Mouse (Mus musculus) left cerebral cortex, postnatal 4 days (tissue): Measurements from ENCODE around the gene Gfer. TPM values are rescaled to one million over a fixed set of nuclear protein-coding genes. Genes with fewer than 3 reads are reported as not detected.

Source experiments
- DNase-seq: peaks from one replicate; pipeline ENCODE4 v3.0.0-alpha.2; 2022
- intact Hi-C: fragments of 180-260 bp; cut with DNase I; formaldehyde crosslinking; loops from one replicate; pipeline ENCODE4 v1.15.1; 2025
- total RNA-seq, 2 experiments: library from RNA; stranded (reverse); gene quantifications; 2 replicates each; pipeline ENCODE4 v1.2.3; 2021

The Gfer gene
- total RNA-seq, 2 experiments from 2014 or later, result 21.0 to 22.7 TPM

GRCm38 (mm10) chr17:24650070-24650616 lies 45.8 kb downstream of the Gfer start, which contains the start of gene Slc9a3r2:
TSS of gene Slc9a3r2 (minus strand) at chr17:24650327.
- peak; percentile 65 for DNase-seq
- intact Hi-C loops, result no loop called here

DNA sequence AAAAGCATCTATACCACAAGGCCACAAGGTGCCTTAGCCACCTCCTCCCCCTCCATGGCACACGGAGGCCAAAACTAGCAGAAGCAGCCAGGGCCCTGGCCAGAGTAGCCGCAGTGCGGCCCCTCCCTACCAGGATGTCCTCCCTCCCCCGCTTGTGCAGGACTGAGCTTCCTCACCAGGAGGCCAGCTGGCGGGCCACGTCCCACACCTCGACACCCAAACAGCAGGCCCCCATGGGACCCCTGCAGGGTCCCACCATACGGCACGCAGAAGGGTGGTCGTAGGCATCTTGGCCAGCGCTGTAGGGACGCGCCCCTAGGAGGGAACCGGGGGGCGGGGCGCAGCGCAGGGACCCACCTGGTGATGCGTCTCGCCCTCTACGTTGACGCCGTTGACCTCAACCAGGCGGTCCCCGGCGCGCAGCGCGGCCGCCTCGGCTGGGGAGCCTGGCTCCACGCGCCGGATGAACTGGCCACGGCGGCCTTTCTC lies 46.3 kb downstream of the Gfer start:
- intact Hi-C loops, result no loop called here
- DNase-seq, result peak; percentile 26

- intact Hi-C loops, result no loop called here
Observed at GRCm38 (mm10) chr17:24648731-24649377, 47.1 kb downstream of the Gfer start.

GRCm38 (mm10) chr17:24647493-24647892 lies 48.5 kb downstream of the Gfer start:
- intact Hi-C loops, result no loop called here
- DNase-seq, result no peak

More at GRCm38 (mm10) chr17:24648731-24649377, 47.1 kb downstream of the Gfer start:
- DNase-seq, result no peak

DNA sequence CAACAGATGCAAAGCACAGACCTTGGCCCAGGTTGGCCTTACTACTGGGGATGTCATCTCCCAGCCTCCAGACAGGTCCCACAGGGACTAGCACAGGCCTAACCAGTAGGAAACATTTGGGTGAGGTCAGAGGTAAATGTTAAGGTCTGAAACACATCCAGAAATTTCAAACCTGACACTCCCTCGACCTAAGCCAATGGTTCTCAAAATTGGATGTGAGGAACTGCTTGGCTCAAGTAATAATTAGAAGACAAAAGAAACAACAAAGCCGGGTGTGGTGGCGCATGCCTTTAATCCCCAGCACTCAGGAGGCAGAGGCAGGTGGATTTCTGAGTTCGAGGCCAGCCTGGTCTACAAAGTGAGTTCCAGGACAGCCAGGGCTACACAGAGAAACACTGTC lies 49.6 kb downstream of the Gfer start:
- DNase-seq, result no peak
- intact Hi-C loops, result no loop called here

GRCm38 (mm10) chr17:24645916-24646315 lies 50.0 kb downstream of the Gfer start:
- DNase-seq, result no peak
- intact Hi-C loops, result no loop called here

GRCm38 (mm10) chr17:24644875-24645721 lies 50.9 kb downstream of the Gfer start:
- intact Hi-C loops, result no loop called here
- no peak for DNase-seq

DNA sequence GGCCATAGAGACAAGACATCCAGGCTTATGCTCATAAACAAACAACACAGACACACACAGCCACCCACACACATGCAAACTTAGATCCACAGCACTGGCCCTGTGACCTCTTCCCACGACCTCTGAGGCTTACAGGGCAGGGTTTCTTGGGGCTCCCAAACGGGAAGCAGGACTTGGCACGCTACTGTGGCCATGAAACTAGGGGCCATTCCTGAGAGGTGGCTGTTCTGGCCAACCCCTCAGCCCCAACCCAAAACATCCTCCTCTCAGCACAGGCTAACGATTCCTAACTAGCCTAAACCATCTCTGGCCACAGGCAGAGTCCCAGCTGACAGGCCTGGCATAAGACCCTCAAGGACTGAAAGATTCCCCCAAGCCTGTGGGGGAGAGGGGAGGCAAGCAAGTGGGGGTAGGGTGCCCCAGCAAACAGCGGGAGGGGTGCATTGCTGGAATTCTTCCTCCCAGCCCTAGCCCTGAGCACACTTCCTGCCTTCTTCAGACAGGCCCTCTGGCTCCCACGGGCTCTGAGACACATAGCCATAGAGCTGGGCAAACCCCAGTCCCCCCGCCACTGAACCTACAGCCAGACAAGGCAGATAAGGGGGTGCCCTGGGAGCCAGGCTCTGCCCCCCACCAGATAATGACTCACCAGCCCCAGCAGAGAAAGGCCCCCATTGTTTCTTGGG lies 51.8 kb downstream of the Gfer start:
- DNase-seq, result no peak

More for the DNA sequence above, 51.8 kb downstream of the Gfer start:
- intact Hi-C loops, result no loop called here

Other genes with a start within 250 kb of the Gfer start
- gene E4f1, start 225.8 kb downstream of the Gfer start, total RNA-seq, result 10 to 100 TPM; 39.0 to 41.7 TPM
- 10 to 100 TPM; 45.3 to 45.9 TPM for gene Pgp, start 225.8 kb downstream of the Gfer start, total RNA-seq
- gene Bricd5, start 222.3 kb downstream of the Gfer start, total RNA-seq, result under 1 TPM; 0.54 to 0.92 TPM
- 10 to 100 TPM; 33.4 to 39.1 TPM for gene Mlst8, start 217.1 kb downstream of the Gfer start, total RNA-seq
- 100 to 1,000 TPM; 158 to 180 TPM for gene Caskin1, start 207.6 kb downstream of the Gfer start, total RNA-seq
- 100 to 1,000 TPM; 166 to 172 TPM for gene Traf7, start 168.2 kb downstream of the Gfer start, total RNA-seq
- gene Rab26, start 161.9 kb downstream of the Gfer start, total RNA-seq, result 10 to 100 TPM; 12.2 to 12.5 TPM
- gene Pkd1, start 146.3 kb downstream of the Gfer start, total RNA-seq, result 10 to 100 TPM; 75.0 to 91.3 TPM
- gene Tsc2, start 63.5 kb downstream of the Gfer start, total RNA-seq, result 100 to 1,000 TPM; 152 to 158 TPM
- gene Nthl1, start 63.5 kb downstream of the Gfer start, total RNA-seq, result 1 to 10 TPM; 7.0 to 8.5 TPM
- gene Slc9a3r2, start 45.8 kb downstream of the Gfer start, total RNA-seq, result 10 to 100 TPM; 40.2 to 43.6 TPM
- gene Npw, start 37.7 kb downstream of the Gfer start, total RNA-seq, result under 1 TPM in 1 of 2 experiments, not detected in 1; 0.66 TPM
- gene Zfp598, start 26.5 kb downstream of the Gfer start, total RNA-seq, result 10 to 100 TPM; 45.5 to 48.5 TPM
- 100 to 1,000 TPM; 164 to 176 TPM for gene Syngr3, start 6.2 kb downstream of the Gfer start, total RNA-seq
- gene Noxo1, start 78 bp upstream of the Gfer start, total RNA-seq, result 1 to 10 TPM; 5.6 to 7.2 TPM
- gene Tbl3, start 11.5 kb upstream of the Gfer start, total RNA-seq, result 10 to 100 TPM; 34.8 to 36.6 TPM
- not detected for gene Rnf151, start 21.9 kb upstream of the Gfer start, total RNA-seq
- gene Rps2, start 22.0 kb upstream of the Gfer start, total RNA-seq, result 100 to 1,000 TPM; 619 to 676 TPM
- gene Ndufb10, start 28.3 kb upstream of the Gfer start, total RNA-seq, result 100 to 1,000 TPM; 130 to 145 TPM
- gene Rpl3l, start 31.7 kb upstream of the Gfer start, total RNA-seq, result not detected
- gene Msrb1, start 40.5 kb upstream of the Gfer start, total RNA-seq, result 10 to 100 TPM; 36.6 to 42.7 TPM
- not detected for gene Hs3st6, start 56.8 kb upstream of the Gfer start, total RNA-seq
- not detected for gene Meiob, start 108.1 kb upstream of the Gfer start, total RNA-seq
- 10 to 100 TPM; 48.0 to 50.0 TPM for gene Hagh, start 144.0 kb upstream of the Gfer start, total RNA-seq
- gene Fahd1, start 154.2 kb upstream of the Gfer start, total RNA-seq, result 10 to 100 TPM; 13.1 to 13.8 TPM
- under 1 TPM in 1 of 2 experiments, not detected in 1; 0.22 TPM for gene Igfals, start 169.8 kb upstream of the Gfer start, total RNA-seq
- gene Nubp2, start 190.2 kb upstream of the Gfer start, total RNA-seq, result 10 to 100 TPM; 35.9 to 39.3 TPM
- 10 to 100 TPM; 43.6 to 46.0 TPM for gene Spsb3, start 190.5 kb upstream of the Gfer start, total RNA-seq
- 10 to 100 TPM; 36.2 to 36.4 TPM for gene Eme2, start 198.9 kb upstream of the Gfer start, total RNA-seq
- gene Mrps34, start 199.0 kb upstream of the Gfer start, total RNA-seq, result 10 to 100 TPM; 48.9 to 50.0 TPM
- gene Nme3, start 200.3 kb upstream of the Gfer start, total RNA-seq, result 10 to 100 TPM; 38.7 to 43.0 TPM
- 100 to 1,000 TPM; 255 to 270 TPM for gene Mapk8ip3, start 240.8 kb upstream of the Gfer start, total RNA-seq